Mouse (Mus musculus) ES-E14 (cell line): ENCODE results near the gene Oaz3.

ENCODE experiments used
- ZC3H11A ChIP-seq: IDR thresholded peaks from 2 replicates; pipeline ENCODE4 v1.6.1; 2012; ENCODE audit warnings: low read depth, mild to moderate bottlenecking, inconsistent platforms, low read length, borderline replicate concordance
- ZNF384 ChIP-seq: IDR thresholded peaks from 2 replicates; pipeline ENCODE4 v1.6.1; 2012; ENCODE audit warnings: low read depth, low read length, inconsistent platforms

DNA sequence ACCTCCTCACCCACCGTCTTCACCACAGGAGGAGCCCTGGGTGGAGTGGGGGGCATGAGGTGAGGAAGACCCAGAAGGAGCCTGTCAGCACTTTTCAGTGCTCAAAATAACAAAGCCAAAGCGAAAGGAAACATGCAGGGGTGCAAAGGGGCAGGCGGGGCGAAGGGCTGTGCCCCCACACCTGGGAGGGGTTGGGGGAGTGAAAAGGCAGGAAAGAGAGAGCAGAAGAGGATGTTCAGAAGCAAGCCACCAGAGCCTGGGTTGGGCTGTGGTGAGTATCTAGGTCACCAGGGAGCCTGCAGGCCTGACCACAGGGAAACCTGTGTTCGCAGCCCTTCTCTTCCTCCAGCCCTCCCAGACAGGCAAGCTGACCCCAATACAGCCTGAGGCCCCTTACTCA, 55.7 kb downstream of the Oaz3 start:
- no peak for TF ChIP-seq ZNF384
- no peak for TF ChIP-seq ZC3H11A
